Mouse (Mus musculus): ENCODE measurements around the gene Gm13691.
A peak's percentile ranks its signal among the peaks of the same experiment; 100 is the strongest.
"Not testable (repeated sequence)": the region's sequence is repeated elsewhere in the genome, so short reads cannot be mapped to it uniquely, and the experiment has no call there.

Gm13691 gene

DNA sequence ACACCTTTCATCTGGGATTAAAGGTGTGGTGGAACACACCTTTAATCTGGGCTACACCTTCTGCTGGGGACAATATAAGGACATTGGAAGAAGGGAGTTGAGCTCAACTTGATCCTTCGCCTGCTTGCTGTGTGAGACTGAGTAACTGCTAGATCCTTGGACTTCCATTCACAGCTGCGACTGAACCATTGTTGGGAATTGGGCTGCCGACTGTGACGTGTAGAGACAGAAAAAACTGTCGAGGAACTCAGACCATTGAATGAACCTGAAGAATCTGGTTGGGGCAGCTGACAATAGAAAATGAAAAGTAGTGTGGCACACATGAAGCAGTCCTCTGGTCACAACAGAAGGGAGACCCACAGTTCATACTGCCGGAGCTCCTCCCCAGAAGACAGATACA, at the start of gene Gm13691:
Gm13691 (plus strand) TSS at position 301 of the 400 bp plus-strand sequence.
- not testable (repeated sequence) for H3K27me3 ChIP-seq (ENCODE audit: control insufficient read depth, insufficient read depth, low read length, poor library complexity, severe bottlenecking); DNase-seq (ENCODE audit: low read depth, low spot score); H3K36me3 ChIP-seq (ENCODE audit: control insufficient read depth, insufficient read depth, low read length, poor library complexity, severe bottlenecking)

DNA sequence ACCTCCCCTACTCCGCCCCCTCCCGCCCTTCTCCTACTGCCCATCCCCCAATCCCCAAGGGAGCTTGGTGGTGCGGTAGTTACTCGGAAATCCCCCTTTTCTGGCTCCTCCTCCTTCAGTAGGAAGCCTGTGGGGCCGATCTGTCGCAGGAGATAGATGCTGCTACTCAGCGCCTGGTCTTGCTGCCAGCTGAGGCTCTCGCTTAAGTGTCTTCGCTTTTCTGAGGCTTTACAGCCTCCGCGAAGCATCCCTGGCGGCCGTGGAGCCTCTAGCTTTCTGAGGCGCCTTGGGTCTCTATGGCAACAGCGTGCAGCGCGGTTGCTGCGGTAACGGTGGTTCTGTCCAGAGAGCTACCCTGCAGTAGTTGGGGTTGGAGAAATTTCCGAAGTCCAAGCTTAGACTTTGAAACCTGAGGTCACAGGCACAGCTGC, 49.4 kb upstream of the Gm13691 start, which contains the start of gene Zswim2:
Zswim2 (minus strand) TSS at position 298 of the 431 bp plus-strand sequence.
- peak; percentile 76 for DNase-seq (ENCODE audit: low read depth, low spot score)
- Histone ChIP-seq H3K36me3 (ENCODE audit: control insufficient read depth, insufficient read depth, low read length, poor library complexity, severe bottlenecking) (no peaks in the 10 kb centered on the region), H3K27me3 (ENCODE audit: control insufficient read depth, insufficient read depth, low read length, poor library complexity, severe bottlenecking) (no peaks in the 10 kb centered on the region)

DNA sequence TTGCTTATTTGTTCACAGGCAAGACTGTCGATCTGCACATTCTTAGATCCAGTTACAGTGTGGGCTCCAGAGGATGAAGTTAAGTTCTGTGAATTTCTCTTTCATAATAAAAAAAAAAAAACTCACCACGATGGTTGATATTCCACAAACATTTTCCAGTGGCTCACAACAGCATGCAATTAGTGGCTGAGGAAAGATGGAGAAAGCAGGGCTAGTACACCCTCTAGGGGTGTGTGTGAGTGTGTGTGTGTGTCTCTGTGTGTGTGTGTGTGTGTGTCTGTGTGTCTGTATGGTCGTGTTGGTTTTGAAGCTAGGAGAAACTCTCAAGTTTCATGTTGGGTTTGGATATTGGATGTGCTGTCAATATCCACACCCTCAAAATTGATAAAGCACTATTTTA, 49.0 kb upstream of the Gm13691 start:
- H3K27me3 ChIP-seq (ENCODE audit: control insufficient read depth, insufficient read depth, low read length, poor library complexity, severe bottlenecking), result no peaks in the 10 kb centered on the region
- H3K36me3 ChIP-seq (ENCODE audit: control insufficient read depth, insufficient read depth, low read length, poor library complexity, severe bottlenecking), result no peaks in the 10 kb centered on the region
- DNase-seq (ENCODE audit: low read depth, low spot score), result no peak

DNA sequence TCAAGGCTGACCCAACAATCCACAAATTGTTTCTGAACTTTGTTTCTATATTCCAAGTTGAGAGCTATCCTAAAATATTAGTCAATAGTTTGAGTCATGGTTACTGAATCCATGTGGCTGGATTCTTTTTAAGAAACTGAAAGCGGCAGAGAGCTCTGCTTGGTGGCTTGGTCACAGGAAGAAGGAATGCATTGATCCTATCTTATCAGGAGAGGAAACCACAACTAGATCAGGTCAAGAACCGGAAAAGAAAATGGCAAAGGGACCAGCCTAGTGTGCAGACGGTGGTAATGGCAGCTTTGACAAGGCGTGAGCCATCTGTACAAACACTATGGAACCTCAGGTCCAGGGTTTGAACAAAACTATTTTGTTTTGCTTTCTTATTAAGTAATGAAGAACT, 48.6 kb upstream of the Gm13691 start:
- Histone ChIP-seq H3K27me3 (ENCODE audit: control insufficient read depth, insufficient read depth, low read length, poor library complexity, severe bottlenecking) (no peaks in the 10 kb centered on the region), H3K36me3 (ENCODE audit: control insufficient read depth, insufficient read depth, low read length, poor library complexity, severe bottlenecking) (no peaks in the 10 kb centered on the region)
- DNase-seq (ENCODE audit: low read depth, low spot score), result no peak

DNA sequence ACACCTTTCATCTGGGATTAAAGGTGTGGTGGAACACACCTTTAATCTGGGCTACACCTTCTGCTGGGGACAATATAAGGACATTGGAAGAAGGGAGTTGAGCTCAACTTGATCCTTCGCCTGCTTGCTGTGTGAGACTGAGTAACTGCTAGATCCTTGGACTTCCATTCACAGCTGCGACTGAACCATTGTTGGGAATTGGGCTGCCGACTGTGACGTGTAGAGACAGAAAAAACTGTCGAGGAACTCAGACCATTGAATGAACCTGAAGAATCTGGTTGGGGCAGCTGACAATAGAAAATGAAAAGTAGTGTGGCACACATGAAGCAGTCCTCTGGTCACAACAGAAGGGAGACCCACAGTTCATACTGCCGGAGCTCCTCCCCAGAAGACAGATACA, 35.0 kb upstream of the Gm13691 start, which contains the start of gene Gm13698:
Gm13698 (plus strand) TSS at position 301 of the 400 bp plus-strand sequence.
- not testable (repeated sequence) for DNase-seq (ENCODE audit: low read depth, low spot score); H3K27me3 ChIP-seq (ENCODE audit: control insufficient read depth, insufficient read depth, low read length, poor library complexity, severe bottlenecking); H3K36me3 ChIP-seq (ENCODE audit: control insufficient read depth, insufficient read depth, low read length, poor library complexity, severe bottlenecking)

- not testable (repeated sequence) for DNase-seq (ENCODE audit: low read depth, low spot score); H3K36me3 ChIP-seq (ENCODE audit: control insufficient read depth, insufficient read depth, low read length, poor library complexity, severe bottlenecking); H3K27me3 ChIP-seq (ENCODE audit: control insufficient read depth, insufficient read depth, low read length, poor library complexity, severe bottlenecking)
Observed at GRCm38 (mm10) chr2:83961203-83961602, 29.1 kb upstream of the Gm13691 start, which contains the start of gene Gm13693. Gene Gm13693 (plus strand): TSS chr2:83961503.

- DNase-seq (ENCODE audit: low read depth, low spot score), result not testable (repeated sequence)
Observed at GRCm38 (mm10) chr2:83967013-83967412, 23.3 kb upstream of the Gm13691 start, which contains the start of gene Gm13695. Gene Gm13695 (plus strand): TSS chr2:83967313.

GRCm38 (mm10) chr2:83972823-83973222, 17.5 kb upstream of the Gm13691 start, which contains the start of gene Gm13696:
Gene Gm13696 (plus strand): TSS chr2:83973123.
- not testable (repeated sequence) for DNase-seq (ENCODE audit: low read depth, low spot score); H3K27me3 ChIP-seq (ENCODE audit: control insufficient read depth, insufficient read depth, low read length, poor library complexity, severe bottlenecking); H3K36me3 ChIP-seq (ENCODE audit: control insufficient read depth, insufficient read depth, low read length, poor library complexity, severe bottlenecking)

More at GRCm38 (mm10) chr2:83967013-83967412, 23.3 kb upstream of the Gm13691 start, which contains the start of gene Gm13695:
- not testable (repeated sequence) for H3K36me3 ChIP-seq (ENCODE audit: control insufficient read depth, insufficient read depth, low read length, poor library complexity, severe bottlenecking); H3K27me3 ChIP-seq (ENCODE audit: control insufficient read depth, insufficient read depth, low read length, poor library complexity, severe bottlenecking)

- not testable (repeated sequence) for DNase-seq (ENCODE audit: low read depth, low spot score); H3K27me3 ChIP-seq (ENCODE audit: control insufficient read depth, insufficient read depth, low read length, poor library complexity, severe bottlenecking); H3K36me3 ChIP-seq (ENCODE audit: control insufficient read depth, insufficient read depth, low read length, poor library complexity, severe bottlenecking)
Observed at GRCm38 (mm10) chr2:83978633-83979032, 11.7 kb upstream of the Gm13691 start, which contains the start of gene Gm13694. Gene Gm13694 (plus strand): TSS chr2:83978933.

GRCm38 (mm10) chr2:83984443-83984842, 5.9 kb upstream of the Gm13691 start, which contains the start of gene Gm13697:
Gene Gm13697 (plus strand): TSS chr2:83984743.
- not testable (repeated sequence) for H3K36me3 ChIP-seq (ENCODE audit: control insufficient read depth, insufficient read depth, low read length, poor library complexity, severe bottlenecking); DNase-seq (ENCODE audit: low read depth, low spot score); H3K27me3 ChIP-seq (ENCODE audit: control insufficient read depth, insufficient read depth, low read length, poor library complexity, severe bottlenecking)

GRCm38 (mm10) chr2:83993639-83994255, 3.4 kb downstream of the Gm13691 start:
- peak; percentile 38 for DNase-seq (ENCODE audit: low read depth, low spot score)
- H3K27me3 ChIP-seq (ENCODE audit: control insufficient read depth, insufficient read depth, low read length, poor library complexity, severe bottlenecking); H3K36me3 ChIP-seq (ENCODE audit: control insufficient read depth, insufficient read depth, low read length, poor library complexity, severe bottlenecking): not testable (repeated sequence)

- DNase-seq (ENCODE audit: low read depth, low spot score); H3K36me3 ChIP-seq (ENCODE audit: control insufficient read depth, insufficient read depth, low read length, poor library complexity, severe bottlenecking); H3K27me3 ChIP-seq (ENCODE audit: control insufficient read depth, insufficient read depth, low read length, poor library complexity, severe bottlenecking): not testable (repeated sequence)
Observed at GRCm38 (mm10) chr2:83994526-83994925, 4.2 kb downstream of the Gm13691 start.

DNA sequence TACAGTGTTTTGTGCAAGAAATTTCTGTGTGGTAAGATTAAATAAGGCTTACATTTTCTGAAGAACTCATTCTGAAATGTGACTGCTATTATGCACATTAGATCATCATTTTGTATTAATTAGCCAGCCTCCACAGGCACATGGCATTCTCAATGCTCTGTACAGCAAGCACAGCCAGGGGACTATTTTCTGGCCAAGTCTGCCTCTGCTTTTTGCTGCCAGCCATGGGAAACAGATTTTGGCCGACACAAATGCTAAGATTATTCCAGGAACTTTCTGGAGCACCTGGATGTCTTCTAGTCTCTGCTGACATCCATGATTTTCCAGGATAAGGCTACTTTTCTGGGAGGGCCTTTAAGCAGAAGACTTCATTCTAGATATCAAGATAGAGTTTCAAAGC, 18.6 kb downstream of the Gm13691 start:
- DNase-seq (ENCODE audit: low read depth, low spot score), result no peak
- H3K36me3 ChIP-seq (ENCODE audit: control insufficient read depth, insufficient read depth, low read length, poor library complexity, severe bottlenecking), result no peaks in the 10 kb centered on the region
- H3K27me3 ChIP-seq (ENCODE audit: control insufficient read depth, insufficient read depth, low read length, poor library complexity, severe bottlenecking), result no peaks in the 10 kb centered on the region

DNA sequence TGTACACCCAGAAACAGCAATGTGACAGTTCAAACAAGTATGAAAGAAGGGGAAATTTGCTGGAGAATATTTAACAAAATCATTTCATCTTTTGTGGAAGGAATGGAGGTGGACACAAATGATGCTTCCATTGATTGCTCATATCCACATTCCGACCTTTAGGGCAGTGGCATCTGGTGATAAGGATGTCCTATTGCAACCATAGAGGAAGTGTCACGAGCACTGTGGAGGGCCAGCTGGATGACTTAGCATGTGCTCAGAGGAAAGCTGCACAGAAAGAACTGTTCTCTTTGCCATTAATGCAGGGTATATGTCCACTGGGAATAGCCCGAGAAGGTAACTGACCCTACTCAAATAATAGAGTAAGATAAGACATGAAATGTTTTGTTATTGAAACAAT, 19.5 kb downstream of the Gm13691 start:
- no peaks in the 10 kb centered on the region for H3K27me3 ChIP-seq (ENCODE audit: control insufficient read depth, insufficient read depth, low read length, poor library complexity, severe bottlenecking)
- H3K36me3 ChIP-seq (ENCODE audit: control insufficient read depth, insufficient read depth, low read length, poor library complexity, severe bottlenecking), result no peaks in the 10 kb centered on the region
- DNase-seq (ENCODE audit: low read depth, low spot score), result no peak

DNA sequence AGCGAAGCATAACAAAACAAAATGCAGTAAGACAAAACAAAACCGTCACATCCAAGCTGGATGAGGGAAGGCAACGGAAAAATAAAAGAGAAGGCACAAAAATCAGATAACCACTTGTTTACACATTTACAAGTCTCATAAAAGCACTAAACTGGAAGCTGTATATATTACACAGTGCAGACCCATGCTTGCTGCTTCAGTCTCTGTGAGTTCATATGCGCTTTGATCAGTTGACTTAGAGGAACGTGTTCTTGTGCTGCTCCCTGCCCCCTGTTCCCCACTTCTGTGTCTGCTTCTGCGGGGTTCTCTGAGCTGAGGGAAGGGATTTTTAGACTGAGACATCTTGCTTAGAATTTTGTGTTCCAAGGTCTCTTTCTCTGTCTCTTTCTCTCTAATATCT, 24.2 kb downstream of the Gm13691 start:
- no peak for DNase-seq (ENCODE audit: low read depth, low spot score)
- no peaks in the 10 kb centered on the region for H3K27me3 ChIP-seq (ENCODE audit: control insufficient read depth, insufficient read depth, low read length, poor library complexity, severe bottlenecking)
- no peaks in the 10 kb centered on the region for H3K36me3 ChIP-seq (ENCODE audit: control insufficient read depth, insufficient read depth, low read length, poor library complexity, severe bottlenecking)
